Mouse (Mus musculus): Measurements from ENCODE around the gene Wee2. TPM values are rescaled to one million over a fixed set of nuclear protein-coding genes. Genes with fewer than 3 reads are reported as not detected.

Gene Wee2
- polyA plus RNA-seq, 1 experiment from 2014 or later: 0.24 TPM

- no peak overlapping the region for H3K27ac ChIP-seq
- H3K9ac ChIP-seq: no peak overlapping the region
- peaks cover 25% of the 10 kb centered on the region for H3K4me1 ChIP-seq
- ATAC-seq (ENCODE audit: low FRiP score): no peak
- no peak overlapping the region for H3K4me3 ChIP-seq (replicated peaks)
- no peaks in the 10 kb centered on the region for H3K27me3 ChIP-seq
- H3K9me3 ChIP-seq: no peaks in the 10 kb centered on the region
- H3K4me2 ChIP-seq: no peak overlapping the region
- H3K36me3 ChIP-seq (replicated peaks): 0 out of 2 replicates have a peak, but pooled peaks cover 1% of the 10 kb centered on the region
- 91% methylated on average over 7 of the region's 7 CpGs for WGBS
Measured at GRCm38 (mm10) chr6:40427441-40427840, 11.4 kb upstream of the Wee2 start.

DNA sequence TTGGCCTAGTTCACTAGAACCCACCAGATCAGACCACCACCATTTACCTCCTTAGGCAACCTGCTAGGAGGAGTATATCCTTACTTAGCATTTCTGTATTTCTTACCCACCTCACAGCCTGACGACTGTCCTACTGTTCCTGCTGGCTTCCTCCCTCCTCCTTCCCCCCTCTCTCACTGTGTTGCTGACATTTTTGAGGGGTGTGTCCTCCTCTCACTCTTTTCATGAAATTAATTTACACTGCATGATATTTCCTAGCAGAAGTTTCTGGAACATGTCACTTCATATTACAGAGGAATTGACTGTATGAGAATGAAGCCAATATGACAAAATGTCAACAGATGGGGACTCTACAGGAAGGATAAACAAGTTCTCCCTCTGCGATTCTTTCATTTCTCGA lies 10.2 kb upstream of the Wee2 start:
- ATAC-seq (ENCODE audit: low FRiP score): no peak
- no peaks in the 10 kb centered on the region for H3K27me3 ChIP-seq
- H3K9ac ChIP-seq: no peak overlapping the region
- H3K4me3 ChIP-seq (replicated peaks): no peak overlapping the region
- H3K4me1 ChIP-seq: peaks cover 25% of the 10 kb centered on the region
- no peaks in the 10 kb centered on the region for H3K36me3 ChIP-seq (replicated peaks)
- no peak overlapping the region for H3K27ac ChIP-seq
- H3K4me2 ChIP-seq: no peak overlapping the region
- H3K9me3 ChIP-seq: no peaks in the 10 kb centered on the region
- WGBS: 74% methylated on average over 3 of the region's 3 CpGs

DNA sequence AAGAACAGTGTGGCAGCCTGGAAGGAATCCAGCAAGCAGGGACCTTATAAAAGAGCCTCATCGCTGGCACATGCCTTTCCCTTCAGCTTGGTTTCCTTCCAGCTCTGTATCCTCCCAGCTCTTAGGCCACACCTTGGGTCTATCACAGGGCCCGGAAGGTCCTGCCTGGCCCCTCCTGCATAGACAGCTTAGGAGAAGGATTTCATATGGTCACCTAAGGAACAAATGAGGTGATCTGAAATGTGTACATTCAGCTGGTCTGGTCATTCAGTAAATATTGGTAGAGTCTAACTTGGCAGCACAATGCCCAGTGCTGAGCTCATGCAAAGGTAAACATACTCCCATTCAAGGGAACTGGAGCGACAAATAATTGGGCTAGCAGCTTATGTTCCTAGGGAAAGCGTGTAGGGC lies 9.4 kb upstream of the Wee2 start:
- no peak overlapping the region for H3K4me3 ChIP-seq (replicated peaks)
- H3K27me3 ChIP-seq: no peaks in the 10 kb centered on the region
- 41% methylated on average over 4 of the region's 4 CpGs for WGBS
- peak; percentile 16; the same call in 1 of the 2 replicates for ATAC-seq (ENCODE audit: low FRiP score)
- peaks cover 31% of the 10 kb centered on the region for H3K4me1 ChIP-seq
- 0 out of 2 replicates have a peak overlapping the region, but pooled peaks have one; percentile 50 for H3K27ac ChIP-seq
- H3K4me2 ChIP-seq: 0 out of 2 replicates have a peak overlapping the region, but pooled peaks have one; percentile 15
- H3K9me3 ChIP-seq: no peaks in the 10 kb centered on the region
- H3K9ac ChIP-seq: no peak overlapping the region
- H3K36me3 ChIP-seq (replicated peaks): no peaks in the 10 kb centered on the region

- Histone ChIP-seq H3K4me3 (replicated peaks) (no peak overlapping the region), H3K27ac (0 out of 2 replicates have a peak overlapping the region, but pooled peaks have one; percentile 31), H3K27me3 (no peaks in the 10 kb centered on the region), H3K36me3 (replicated peaks) (no peaks in the 10 kb centered on the region), H3K9me3 (no peaks in the 10 kb centered on the region), H3K4me1 (peaks cover 36% of the 10 kb centered on the region), H3K4me2 (no peak overlapping the region), H3K9ac (no peak overlapping the region)
- 80% methylated on average over 3 of the region's 3 CpGs for WGBS
- ATAC-seq (ENCODE audit: low FRiP score): no peak
Measured at GRCm38 (mm10) chr6:40430251-40430650, 8.6 kb upstream of the Wee2 start.

- H3K9ac ChIP-seq: no peak overlapping the region
- no peaks in the 10 kb centered on the region for H3K9me3 ChIP-seq
- 0 out of 2 replicates have a peak overlapping the region, but pooled peaks have one; percentile 3 for H3K27ac ChIP-seq
- no peaks in the 10 kb centered on the region for H3K36me3 ChIP-seq (replicated peaks)
- 75% methylated on average over 3 of the region's 3 CpGs for WGBS
- no peak overlapping the region for H3K4me2 ChIP-seq
- H3K27me3 ChIP-seq: no peaks in the 10 kb centered on the region
- peaks cover 36% of the 10 kb centered on the region for H3K4me1 ChIP-seq
- ATAC-seq (ENCODE audit: low FRiP score): no peak
- H3K4me3 ChIP-seq (replicated peaks): no peak overlapping the region
Measured at GRCm38 (mm10) chr6:40430878-40431277, 8.0 kb upstream of the Wee2 start.

GRCm38 (mm10) chr6:40431356-40431755 lies 7.5 kb upstream of the Wee2 start:
- Histone ChIP-seq H3K27ac (0 out of 2 replicates have a peak overlapping the region, but pooled peaks have one; percentile 3), H3K4me1 (peaks cover 39% of the 10 kb centered on the region), H3K9ac (no peak overlapping the region), H3K4me2 (no peak overlapping the region), H3K9me3 (no peaks in the 10 kb centered on the region), H3K27me3 (no peaks in the 10 kb centered on the region), H3K36me3 (replicated peaks) (no peaks in the 10 kb centered on the region), H3K4me3 (replicated peaks) (no peak overlapping the region)
- 53% methylated on average over 4 of the region's 4 CpGs for WGBS
- no peak for ATAC-seq (ENCODE audit: low FRiP score)

DNA sequence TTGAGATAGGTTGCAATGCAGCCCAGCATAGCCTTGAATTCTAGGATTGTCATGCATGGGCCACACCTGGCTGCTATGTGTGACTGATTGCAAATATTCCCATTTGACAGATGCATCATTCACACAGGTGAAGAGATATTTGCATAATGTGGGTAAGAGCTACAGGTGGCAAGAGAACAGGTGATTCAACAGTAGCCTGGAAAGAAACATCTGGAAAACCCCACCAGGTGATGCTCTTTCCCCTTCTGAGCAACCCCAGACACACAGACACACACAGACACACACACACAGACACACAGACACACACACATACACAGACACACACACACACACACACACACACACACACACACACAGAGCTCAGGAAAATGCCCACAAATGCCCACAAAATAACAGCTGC lies 7.1 kb upstream of the Wee2 start:
- no peak overlapping the region for H3K4me3 ChIP-seq (replicated peaks)
- H3K9me3 ChIP-seq: no peaks in the 10 kb centered on the region
- no peak overlapping the region for H3K4me2 ChIP-seq
- peaks cover 40% of the 10 kb centered on the region for H3K4me1 ChIP-seq
- H3K9ac ChIP-seq: no peak overlapping the region
- no peaks in the 10 kb centered on the region for H3K27me3 ChIP-seq
- H3K27ac ChIP-seq: peak overlapping the region; percentile 46
- no peak for ATAC-seq (ENCODE audit: low FRiP score)
- H3K36me3 ChIP-seq (replicated peaks): no peaks in the 10 kb centered on the region

DNA sequence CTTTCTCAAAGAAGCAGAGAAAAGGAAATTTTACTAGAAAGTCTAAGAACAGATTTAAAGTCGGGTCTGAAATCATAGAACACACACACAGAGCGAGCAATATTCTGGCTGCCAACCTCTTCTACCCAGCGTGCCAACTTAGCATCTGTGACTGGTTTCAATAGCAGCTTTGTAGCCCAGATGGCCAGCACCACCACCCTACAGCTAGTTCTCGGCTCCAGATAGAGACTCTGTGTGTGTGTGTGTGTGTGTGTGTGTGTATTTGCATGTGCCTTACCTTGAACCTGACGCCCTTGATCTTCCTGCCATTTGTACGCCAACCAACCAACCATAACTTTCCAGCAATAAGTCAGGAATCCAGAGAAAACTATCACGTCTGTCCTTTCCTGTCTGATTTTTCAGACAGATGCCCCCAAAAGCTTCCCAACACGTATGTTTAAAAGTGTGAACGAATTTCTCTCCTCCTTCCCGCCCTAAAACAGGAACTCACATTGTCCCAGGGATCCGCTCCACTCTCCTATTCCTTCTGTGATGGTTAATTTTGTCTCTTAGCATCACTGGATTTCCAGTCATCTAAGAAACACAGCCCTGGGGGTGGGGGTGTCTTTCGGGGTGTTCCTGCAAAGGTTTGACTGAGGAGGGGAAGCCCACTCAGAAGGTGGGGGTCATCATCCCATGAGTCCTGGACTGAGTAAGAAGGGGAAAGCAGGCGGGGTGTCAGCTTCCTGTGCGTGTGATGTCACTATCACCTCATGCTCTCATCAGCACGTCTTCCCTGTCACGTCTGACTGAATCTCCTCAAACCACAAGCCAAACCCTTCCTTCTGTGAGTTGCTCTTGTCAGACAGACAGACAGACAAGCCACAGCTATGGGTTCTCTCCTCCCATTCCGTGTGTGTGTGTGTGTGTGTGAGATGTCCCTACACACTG lies 6.3 kb upstream of the Wee2 start:
- no peak overlapping the region for H3K4me2 ChIP-seq

GRCm38 (mm10) chr6:40434697-40435096 lies 4.2 kb upstream of the Wee2 start:
- no peak for ATAC-seq (ENCODE audit: low FRiP score)
- Histone ChIP-seq H3K4me1 (peaks cover 32% of the 10 kb centered on the region), H3K9me3 (no peaks in the 10 kb centered on the region), H3K9ac (peak overlapping the region; percentile 86), H3K36me3 (replicated peaks) (no peaks in the 10 kb centered on the region), H3K27ac (peak overlapping the region; percentile 89; the same call in 1 of the 2 replicates), H3K27me3 (peaks cover 14% of the 10 kb centered on the region), H3K4me3 (replicated peaks) (peak overlapping the region; percentile 88), H3K4me2 (peak overlapping the region; percentile 82)
- 8% methylated on average over 7 of the region's 7 CpGs for WGBS

More for the DNA sequence above, 6.3 kb upstream of the Wee2 start:
- no peak overlapping the region for H3K9ac ChIP-seq
- WGBS: 88% methylated on average over 17 of the region's 17 CpGs
- peaks cover 5% of the 10 kb centered on the region; the same call in 1 of the 2 replicates for H3K27me3 ChIP-seq
- no peaks in the 10 kb centered on the region for H3K36me3 ChIP-seq (replicated peaks)
- H3K9me3 ChIP-seq: no peaks in the 10 kb centered on the region
- H3K4me1 ChIP-seq: peaks cover 40% of the 10 kb centered on the region
- no peak overlapping the region for H3K4me3 ChIP-seq (replicated peaks)
- ATAC-seq (ENCODE audit: low FRiP score): no peak
- H3K27ac ChIP-seq: peak overlapping the region; percentile 46

GRCm38 (mm10) chr6:40435151-40436046 lies 3.5 kb upstream of the Wee2 start:
- peak; percentile 81 for ATAC-seq (ENCODE audit: low FRiP score)
- under 1% methylated on average over 57 of the region's 72 CpGs for WGBS
- H3K4me3 ChIP-seq (replicated peaks): peak overlapping the region; percentile 88
- H3K9me3 ChIP-seq: no peaks in the 10 kb centered on the region
- peak overlapping the region; percentile 89 for H3K27ac ChIP-seq
- H3K27me3 ChIP-seq: peaks cover 16% of the 10 kb centered on the region
- H3K9ac ChIP-seq: peak overlapping the region; percentile 86
- H3K4me2 ChIP-seq: peak overlapping the region; percentile 82
- H3K4me1 ChIP-seq: peaks cover 25% of the 10 kb centered on the region
- no peaks in the 10 kb centered on the region for H3K36me3 ChIP-seq (replicated peaks)

DNA sequence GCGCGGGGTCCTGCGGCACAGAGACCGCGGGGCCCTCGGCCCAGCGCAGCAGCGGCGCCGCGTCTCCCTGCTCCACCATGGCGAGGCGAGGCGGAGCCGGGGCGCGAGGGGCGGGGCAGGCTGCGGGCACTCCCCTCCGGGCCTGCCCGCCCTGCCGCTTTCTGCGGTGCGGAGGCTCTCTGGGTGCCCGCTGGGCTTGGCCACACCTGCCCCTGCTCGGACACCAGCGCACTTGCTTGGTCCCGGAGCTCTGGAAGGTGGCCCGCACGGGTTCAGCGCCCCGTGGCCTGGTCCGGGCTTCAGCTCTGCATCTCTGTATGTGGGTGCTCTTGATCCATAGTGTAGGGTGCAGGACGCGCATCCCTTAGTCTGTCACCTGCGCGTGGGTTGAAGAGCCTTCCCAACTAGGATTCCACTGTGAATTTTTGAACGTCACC lies 2.8 kb upstream of the Wee2 start, which contains the start of gene E330009J07Rik:
Gene E330009J07Rik, minus strand, starts transcription at position 89 of the 437 bp plus-strand sequence.
- Histone ChIP-seq H3K27me3 (peaks cover 16% of the 10 kb centered on the region), H3K9ac (peak within 1 kb of the TSS; percentile 86), H3K36me3 (replicated peaks) (no peaks in the 10 kb centered on the region), H3K4me3 (replicated peaks) (peak within 1 kb of the TSS; percentile 88), H3K9me3 (no peaks in the 10 kb centered on the region), H3K4me2 (peak within 1 kb of the TSS; percentile 82), H3K4me1 (peaks cover 20% of the 10 kb centered on the region), H3K27ac (peak within 1 kb of the TSS; percentile 89)
- ATAC-seq (ENCODE audit: low FRiP score): peak; percentile 94
- under 1% methylated on average over 38 of the region's 38 CpGs for WGBS

- Histone ChIP-seq H3K9me3 (no peaks in the 10 kb centered on the region), H3K27me3 (peaks cover 24% of the 10 kb centered on the region), H3K4me3 (replicated peaks) (no peak overlapping the region), H3K27ac (no peak overlapping the region), H3K36me3 (replicated peaks) (no peaks in the 10 kb centered on the region), H3K4me1 (peaks cover 7% of the 10 kb centered on the region), H3K9ac (no peak overlapping the region), H3K4me2 (no peak overlapping the region)
- WGBS: 52% methylated on average over 12 of the region's 12 CpGs
- no peak for ATAC-seq (ENCODE audit: low FRiP score)
Measured at GRCm38 (mm10) chr6:40439731-40440130, 843 bp downstream of the Wee2 start.

Measured in forebrain, embryonic 12.5 days (tissue).